Mouse (Mus musculus) Muller cell, postnatal 12 days (primary cell): ENCODE data around the gene Casq1.

ENCODE experiments used
- DNase-seq: peaks from one replicate; pipeline ENCODE4 v3.0.0-alpha.2; 2015; ENCODE audit errors: inconsistent ontology term

Gene Casq1

DNA sequence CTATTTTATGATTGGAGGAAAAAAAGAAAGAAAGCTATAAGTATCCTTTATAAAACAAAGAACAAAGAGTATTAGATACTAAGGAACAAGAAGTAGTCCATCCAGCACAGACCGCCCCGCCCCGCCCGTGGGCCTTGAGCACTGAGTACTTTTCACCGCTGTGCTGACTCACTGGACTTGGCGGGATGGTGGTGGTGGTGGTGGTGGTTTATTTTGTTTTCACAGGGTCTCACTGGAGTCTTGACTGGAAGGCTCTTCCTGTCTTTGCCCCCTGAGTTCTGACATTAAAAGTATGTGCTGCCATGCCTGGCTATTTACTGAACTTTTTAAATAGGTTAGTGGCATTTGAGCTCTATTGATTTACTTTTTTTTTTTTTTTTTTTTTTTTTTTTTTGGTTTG is 36.6 kb downstream of the Casq1 start:
- no peak for DNase-seq

DNA sequence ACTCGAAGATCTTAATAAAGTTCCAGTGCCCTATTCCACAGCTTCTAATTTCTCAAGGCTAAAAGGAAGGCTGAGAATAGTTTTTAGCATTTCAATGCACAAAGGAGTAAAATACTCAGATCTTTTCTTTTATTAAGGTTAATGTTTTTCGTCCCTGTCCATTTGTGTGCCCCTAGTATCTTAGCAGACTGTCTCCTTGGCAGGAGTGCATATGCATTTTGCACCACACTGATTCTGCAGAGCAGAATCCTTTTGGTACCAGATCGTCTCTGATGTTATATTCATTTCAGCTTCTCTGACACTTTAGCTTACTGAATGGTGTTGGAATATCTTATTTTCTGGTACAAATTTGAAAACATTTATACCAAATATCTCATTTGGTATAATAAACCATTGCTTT is 37.9 kb downstream of the Casq1 start:
- DNase-seq = no peak

DNA sequence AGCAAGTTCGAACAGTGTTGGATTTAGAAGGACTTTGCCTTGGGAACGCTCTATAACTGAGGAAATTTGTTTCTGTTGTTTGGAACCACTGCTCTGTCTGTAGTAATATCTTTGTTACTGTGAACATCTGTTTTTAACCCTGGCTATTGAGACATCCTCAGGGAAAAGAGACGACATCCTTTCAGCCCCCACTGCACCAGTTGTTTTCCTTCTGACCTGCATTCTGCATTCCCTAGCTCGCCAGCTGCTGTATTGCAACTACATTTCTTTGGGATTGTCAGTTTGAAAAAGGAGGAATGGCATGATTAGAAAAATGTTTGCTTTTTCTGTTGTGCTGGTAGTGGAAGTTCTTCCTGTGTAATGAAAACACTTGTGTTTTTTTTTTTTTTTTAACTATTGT is 38.8 kb downstream of the Casq1 start:
- no peak for DNase-seq

DNA sequence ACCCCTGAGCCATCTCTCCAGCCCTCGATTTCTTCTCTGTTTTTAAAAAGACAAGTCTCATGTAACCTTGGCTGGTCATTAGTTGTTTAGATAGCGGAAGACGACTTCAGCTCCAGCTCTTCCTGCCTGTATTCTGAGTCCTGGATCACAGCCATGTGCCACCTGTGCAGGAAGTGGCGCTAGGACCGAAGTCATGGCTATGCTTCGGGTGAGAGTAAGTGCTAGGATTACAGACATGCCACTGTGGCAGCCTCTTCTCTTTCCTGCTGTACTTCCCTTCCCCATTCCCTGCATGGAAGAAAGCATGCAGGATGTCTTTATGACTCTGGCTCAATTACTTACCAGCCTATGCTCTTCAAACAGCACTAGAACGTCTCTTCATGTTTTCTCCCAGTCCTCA is 40.6 kb downstream of the Casq1 start:
- DNase-seq = no peak

- no peak for DNase-seq
Measured at GRCm38 (mm10) chr1:172177791-172178190, 41.9 kb downstream of the Casq1 start.

DNA sequence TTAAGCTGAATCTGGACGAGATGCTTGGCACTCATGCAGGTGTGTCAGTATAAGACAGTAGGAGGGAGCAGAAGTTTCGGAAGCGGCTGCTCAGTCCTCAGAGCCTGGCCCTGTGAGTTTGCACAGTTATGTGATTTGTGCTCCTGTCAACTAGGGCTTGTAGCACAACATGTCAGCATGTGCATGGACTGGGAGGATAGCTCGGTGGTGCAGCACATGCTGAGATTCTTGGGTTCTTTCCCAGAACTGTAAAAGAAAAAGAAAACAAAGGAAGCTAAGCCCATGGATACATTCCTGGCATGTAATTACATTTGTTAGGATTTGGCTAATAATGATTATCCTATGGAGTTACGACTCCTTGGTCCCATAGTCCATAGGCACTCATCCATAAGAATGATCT is 46.5 kb downstream of the Casq1 start:
- DNase-seq = peak; percentile 34

- DNase-seq = no peak
Measured at GRCm38 (mm10) chr1:172172381-172172780, 47.3 kb downstream of the Casq1 start.

DNA sequence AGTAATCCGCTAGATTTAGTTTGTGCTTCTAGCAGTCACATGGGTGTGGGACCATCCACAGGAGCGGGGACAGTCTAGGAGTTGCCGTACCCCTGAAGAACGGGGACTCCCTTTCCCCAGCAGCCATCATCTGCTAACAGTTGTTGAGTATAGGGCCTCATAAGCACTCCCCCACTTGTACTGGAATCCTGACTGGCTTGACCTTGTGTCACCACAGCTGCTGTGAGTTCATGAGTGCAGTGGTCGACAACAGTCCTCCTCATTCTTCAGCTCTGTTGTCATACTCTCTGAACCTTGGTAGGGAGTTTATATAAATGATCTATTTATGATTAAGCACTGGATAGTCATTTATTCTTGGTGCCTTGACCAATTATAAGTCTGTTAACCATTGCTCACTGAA is 49.9 kb downstream of the Casq1 start:
- no peak for DNase-seq

DNA sequence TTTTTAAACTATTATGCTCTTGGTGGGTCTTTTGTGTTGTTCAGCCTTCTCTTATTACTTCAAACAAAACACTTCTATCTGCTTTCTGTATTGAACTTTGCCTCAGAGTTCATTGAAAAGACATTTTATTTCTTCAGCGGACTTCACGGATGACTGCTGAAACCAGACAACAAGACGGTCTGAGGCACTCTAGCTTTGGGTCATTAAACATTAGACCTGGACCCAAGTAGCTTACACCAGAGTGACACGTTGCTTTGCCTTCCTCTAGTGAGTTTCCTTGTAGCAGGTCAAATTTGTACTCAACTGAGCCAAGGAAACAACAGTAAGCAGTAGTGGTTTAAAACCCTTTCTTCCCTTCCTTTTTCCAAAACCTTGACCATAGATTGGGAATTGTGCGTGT is 51.8 kb downstream of the Casq1 start:
- DNase-seq = no peak

GRCm38 (mm10) chr1:172162959-172163358 is 56.7 kb downstream of the Casq1 start:
- no peak for DNase-seq

GRCm38 (mm10) chr1:172162009-172162408 is 57.7 kb downstream of the Casq1 start:
- DNase-seq = no peak

GRCm38 (mm10) chr1:172160508-172160907 is 59.2 kb downstream of the Casq1 start:
- no peak for DNase-seq

DNA sequence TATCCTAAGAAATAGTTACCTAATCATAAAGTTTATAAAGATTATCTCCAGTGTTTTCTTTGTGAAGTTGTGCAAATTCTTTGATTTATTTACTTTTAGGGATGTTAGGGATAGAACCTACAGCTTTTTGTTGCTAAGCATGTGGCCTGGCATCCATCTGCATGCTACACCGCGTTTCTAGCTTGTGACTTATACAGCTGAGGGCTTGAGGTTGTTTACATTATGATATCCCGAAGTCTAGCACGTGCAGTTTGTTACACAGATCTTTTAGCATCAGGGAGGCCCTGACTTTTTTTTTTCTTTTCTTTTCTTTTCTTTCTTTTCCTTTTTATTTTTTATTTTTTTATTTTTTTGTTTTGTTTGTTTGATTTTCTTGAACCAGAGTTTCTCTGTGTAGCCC is 59.7 kb downstream of the Casq1 start:
- no peak for DNase-seq
